Mouse (Mus musculus) liver, embryonic 16.5 days (tissue): Measurements from ENCODE around the gene Cdkn1b. TPM values are rescaled to one million over a fixed set of nuclear protein-coding genes. Genes with fewer than 3 reads are reported as not detected.

Experiments
- ATAC-seq: fragments of 200-750 bp; cut with Nextera tagmentation; 2 replicates; pipeline ENCODE4 v1.8.0; 2017; ENCODE audit warnings: low read depth, mild to moderate bottlenecking, moderate number of reproducible peaks, moderate library complexity
- H3K27ac ChIP-seq: fragments of 300-500 bp; sonication (generic); 2 replicates; pipeline ENCODE4 v1.5.1; 2014; ENCODE audit warnings: mild to moderate bottlenecking, low read length
- H3K27me3 ChIP-seq: fragments of 300-500 bp; sonication (generic); 2 replicates; pipeline ENCODE4 v1.6.1; 2014; ENCODE audit warnings: low read depth, low read length, mixed read lengths; ENCODE audit not compliant: control insufficient read depth, insufficient read depth
- H3K36me3 ChIP-seq: fragments of 300-500 bp; sonication (generic); 2 replicates; pipeline ENCODE4 v1.6.1; 2014; ENCODE audit warnings: mild to moderate bottlenecking; ENCODE audit not compliant: control insufficient read depth, insufficient read depth
- H3K4me1 ChIP-seq: fragments of 300-500 bp; sonication (generic); 2 replicates; pipeline ENCODE4 v1.6.1; 2014; ENCODE audit warnings: low read depth, low read length, mixed read lengths; ENCODE audit not compliant: control insufficient read depth
- H3K4me2 ChIP-seq: fragments of 300-500 bp; sonication (generic); 2 replicates; pipeline ENCODE4 v1.6.1; 2014; ENCODE audit warnings: low read depth, low read length, mixed read lengths
- H3K4me3 ChIP-seq: fragments of 300-500 bp; sonication (generic); 2 replicates; pipeline ENCODE4 v1.5.1; 2014; ENCODE audit warnings: low read depth, mild to moderate bottlenecking, low read length
- H3K9ac ChIP-seq: fragments of 300-500 bp; sonication (generic); 2 replicates; pipeline ENCODE4 v1.6.1; 2014; ENCODE audit warnings: low read depth, low read length
- H3K9me3 ChIP-seq: fragments of 300-500 bp; sonication (generic); replicated peaks from 2 replicates; pipeline ENCODE4 v1.6.1; 2016; ENCODE audit warnings: low read length; ENCODE audit not compliant: control insufficient read depth
- WGBS: fragments of 180-500 bp; shearing (Covaris S2); extraction: QIAGEN DNeasy Blood & Tissue Kit; methylation state at CpG from one replicate; pipeline ENCODE4 v1.1.7; 2014; ENCODE audit not compliant: insufficient replicate concordance; 5-methylcytosine and 5-hydroxymethylcytosine counted together
- polyA plus RNA-seq: library from polyadenylated mRNA; unstranded; fragments of >200 nt; fragmentation: Nextera tagmentation; extraction: Ambion mirVana; gene quantifications from 2 replicates; pipeline ENCODE4 v1.2.1, GENCODE M21; 2015

Cdkn1b gene
- polyA plus RNA-seq, 1 experiment from 2014 or later = 11.7 TPM

GRCm38 (mm10) chr6:134931146-134931545 lies 10.9 kb downstream of the Cdkn1b start:
- 85% methylated on average over 3 of the region's 3 CpGs for WGBS
- Histone ChIP-seq H3K9ac (peak overlapping the region; percentile 94), H3K27me3 (no peaks in the 10 kb centered on the region)

GRCm38 (mm10) chr6:134932486-134933206 lies 12.4 kb downstream of the Cdkn1b start:
- ATAC-seq = no peak
- peak overlapping the region; percentile 99 for H3K4me2 ChIP-seq
- WGBS = 74% methylated on average over 12 of the region's 12 CpGs

More at GRCm38 (mm10) chr6:134931146-134931545, 10.9 kb downstream of the Cdkn1b start:
- Histone ChIP-seq H3K36me3 (peaks cover 3% of the 10 kb centered on the region; the same call in 1 of the 2 replicates), H3K27ac (no peak overlapping the region), H3K9me3 (no peaks in the 10 kb centered on the region), H3K4me1 (peaks cover 34% of the 10 kb centered on the region), H3K4me3 (peak overlapping the region; percentile 86), H3K4me2 (peak overlapping the region; percentile 99)
- no peak for ATAC-seq

GRCm38 (mm10) chr6:134933207-134933558 lies 13.0 kb downstream of the Cdkn1b start:
- Histone ChIP-seq H3K4me3 (peak overlapping the region; percentile 86), H3K36me3 (peaks cover 11% of the 10 kb centered on the region), H3K27ac (no peak overlapping the region), H3K4me2 (peak overlapping the region; percentile 99), H3K27me3 (no peaks in the 10 kb centered on the region), H3K9me3 (no peaks in the 10 kb centered on the region), H3K4me1 (peaks cover 33% of the 10 kb centered on the region), H3K9ac (peak overlapping the region; percentile 10; the same call in 1 of the 2 replicates)
- 61% methylated on average over 2 of the region's 2 CpGs for WGBS
- ATAC-seq = no peak

More at GRCm38 (mm10) chr6:134932486-134933206, 12.4 kb downstream of the Cdkn1b start:
- H3K9ac ChIP-seq = peak overlapping the region; percentile 33; the same call in 1 of the 2 replicates
- H3K4me3 ChIP-seq = peak overlapping the region; percentile 86
- H3K9me3 ChIP-seq = no peaks in the 10 kb centered on the region
- no peaks in the 10 kb centered on the region for H3K27me3 ChIP-seq
- H3K4me1 ChIP-seq = peaks cover 32% of the 10 kb centered on the region
- peaks cover 11% of the 10 kb centered on the region for H3K36me3 ChIP-seq
- H3K27ac ChIP-seq = no peak overlapping the region

- H3K4me3 ChIP-seq = no peak overlapping the region
- WGBS = 60% methylated on average over 5 of the region's 5 CpGs
- no peaks in the 10 kb centered on the region for H3K9me3 ChIP-seq
- H3K27ac ChIP-seq = no peak overlapping the region
- H3K9ac ChIP-seq = no peak overlapping the region
- peak overlapping the region; percentile 10; the same call in 1 of the 2 replicates for H3K4me2 ChIP-seq
- no peaks in the 10 kb centered on the region for H3K27me3 ChIP-seq
- H3K4me1 ChIP-seq = peaks cover 35% of the 10 kb centered on the region
- ATAC-seq = no peak
- peaks cover 11% of the 10 kb centered on the region for H3K36me3 ChIP-seq
These were observed 14.1 kb downstream of the Cdkn1b start for GRCm38 (mm10) chr6:134934305-134934704.

- H3K9me3 ChIP-seq = no peaks in the 10 kb centered on the region
- no peak overlapping the region for H3K9ac ChIP-seq
- ATAC-seq = no peak
- peaks cover 7% of the 10 kb centered on the region for H3K4me1 ChIP-seq
- no peaks in the 10 kb centered on the region for H3K27me3 ChIP-seq
- H3K4me3 ChIP-seq = no peak overlapping the region
- H3K36me3 ChIP-seq = peaks cover 45% of the 10 kb centered on the region
- WGBS = 85% methylated on average over 4 of the region's 4 CpGs
- no peak overlapping the region for H3K27ac ChIP-seq
- no peak overlapping the region for H3K4me2 ChIP-seq
These were observed 19.6 kb downstream of the Cdkn1b start for GRCm38 (mm10) chr6:134939781-134940180.

GRCm38 (mm10) chr6:134943759-134944407 lies 23.7 kb downstream of the Cdkn1b start:
- ATAC-seq = no peak
- Histone ChIP-seq H3K4me1 (peaks cover 12% of the 10 kb centered on the region), H3K9ac (no peak overlapping the region), H3K9me3 (no peaks in the 10 kb centered on the region), H3K27ac (no peak overlapping the region), H3K4me2 (no peak overlapping the region), H3K4me3 (no peak overlapping the region), H3K27me3 (no peaks in the 10 kb centered on the region), H3K36me3 (peaks cover 52% of the 10 kb centered on the region)
- WGBS = 89% methylated on average over 13 of the region's 13 CpGs

GRCm38 (mm10) chr6:134946054-134946453 lies 25.9 kb downstream of the Cdkn1b start:
- WGBS = 64% methylated on average over 6 of the region's 6 CpGs
- Histone ChIP-seq H3K4me1 (peaks cover 14% of the 10 kb centered on the region), H3K27ac (no peak overlapping the region), H3K27me3 (no peaks in the 10 kb centered on the region), H3K4me3 (no peak overlapping the region), H3K4me2 (no peak overlapping the region), H3K9ac (no peak overlapping the region), H3K9me3 (no peaks in the 10 kb centered on the region), H3K36me3 (peaks cover 51% of the 10 kb centered on the region)
- ATAC-seq = no peak

GRCm38 (mm10) chr6:134946858-134947257 lies 26.7 kb downstream of the Cdkn1b start:
- peaks cover 17% of the 10 kb centered on the region for H3K4me1 ChIP-seq
- no peaks in the 10 kb centered on the region for H3K27me3 ChIP-seq
- H3K4me2 ChIP-seq = no peak overlapping the region
- peaks cover 49% of the 10 kb centered on the region for H3K36me3 ChIP-seq
- no peaks in the 10 kb centered on the region for H3K9me3 ChIP-seq
- 73% methylated on average over 9 of the region's 9 CpGs for WGBS
- no peak overlapping the region for H3K9ac ChIP-seq
- H3K4me3 ChIP-seq = no peak overlapping the region
- ATAC-seq = no peak
- H3K27ac ChIP-seq = no peak overlapping the region
